Mouse (Mus musculus): Measurements from ENCODE around the gene Tmem170. TPM values are rescaled to one million over a fixed set of nuclear protein-coding genes. Genes with fewer than 3 reads are reported as not detected.

Gene Tmem170
- total RNA-seq, 2 experiments from 2014 or later, result 1.5 to 1.6 TPM

DNA sequence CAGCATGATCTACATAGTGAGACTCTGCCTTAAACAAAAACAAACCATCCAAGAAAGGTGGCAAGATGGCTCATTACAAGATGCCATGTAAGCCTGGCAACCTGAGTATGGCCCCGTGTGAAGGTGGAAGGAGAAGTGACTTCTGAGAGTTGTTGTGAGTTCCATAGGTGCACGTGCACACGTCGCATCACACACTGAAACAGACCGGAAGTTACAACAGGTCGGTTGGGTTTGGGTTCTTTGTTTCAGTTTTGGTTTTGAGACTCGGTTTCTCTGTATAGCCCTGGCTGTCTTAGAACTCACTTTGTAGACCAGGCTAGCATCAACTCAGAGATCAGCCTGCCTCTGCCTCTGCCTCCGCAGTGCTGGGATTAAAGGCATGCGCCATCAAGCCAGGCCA lies 62.7 kb downstream of the Tmem170 start:
- no peak for DNase-seq

Other genes with a start within 250 kb of the Tmem170 start
- gene Ldhd, start 246.4 kb downstream of the Tmem170 start, total RNA-seq (2021), result 10 to 100 TPM; 31.7 to 33.6 TPM
- 1 to 10 TPM; 5.3 to 6.8 TPM for gene Zfp1, start 233.3 kb downstream of the Tmem170 start, total RNA-seq (2021)
- not detected for gene Ctrb1, start 185.7 kb downstream of the Tmem170 start, total RNA-seq (2021)
- 1 to 10 TPM; 8.7 to 9.7 TPM for gene Bcar1, start 132.9 kb downstream of the Tmem170 start, total RNA-seq (2021)
- gene Cfdp1, start 22.5 kb downstream of the Tmem170 start, total RNA-seq (2021), result 10 to 100 TPM; 18.1 to 21.4 TPM
- under 1 TPM in 1 of 2 experiments, not detected in 1; 0.11 TPM for gene Chst5, start 33.7 kb upstream of the Tmem170 start, total RNA-seq (2021)
- 1 to 10 TPM in 1 of 2 experiments, under 1 TPM in 1; 0.90 to 1.1 TPM for gene Tmem231, start 57.1 kb upstream of the Tmem170 start, total RNA-seq (2021)
- gene Gabarapl2, start 64.0 kb upstream of the Tmem170 start, total RNA-seq (2021), result 100 to 1,000 TPM; 105 to 106 TPM
- 1 to 10 TPM; 1.3 to 2.4 TPM for gene Adat1, start 115.6 kb upstream of the Tmem170 start, total RNA-seq (2021)
- 100 to 1,000 TPM; 102 to 112 TPM for gene Kars, start 134.6 kb upstream of the Tmem170 start, total RNA-seq (2021)
- gene Terf2ip, start 134.6 kb upstream of the Tmem170 start, total RNA-seq (2021), result 1 to 10 TPM; 7.5 to 7.7 TPM
- gene Gm6793, start 138.3 kb upstream of the Tmem170 start, total RNA-seq (2021), result not detected

Measured in gastrocnemius, postnatal 25 days (tissue).